Mouse (Mus musculus) stomach, embryonic 16.5 days (tissue): ENCODE data around the gene Rdh11. TPM values are rescaled to one million over a fixed set of nuclear protein-coding genes. Genes with fewer than 3 reads are reported as not detected.

ENCODE experiments used
- ATAC-seq: fragments of 200-750 bp; cut with Nextera tagmentation; 2 replicates; pipeline ENCODE4 v1.8.0; 2017; ENCODE audit warnings: moderate number of reproducible peaks, moderate TSS enrichment; ENCODE audit not compliant: insufficient read depth, low FRiP score
- H3K27ac ChIP-seq: fragments of 300-500 bp; sonication (generic); 2 replicates; pipeline ENCODE4 v1.5.1; 2014; ENCODE audit warnings: low read length
- H3K27me3 ChIP-seq: fragments of 300-500 bp; sonication (generic); 2 replicates; pipeline ENCODE4 v1.6.1; 2014; ENCODE audit warnings: low read length, control low read depth, mixed read lengths; ENCODE audit not compliant: control insufficient read depth, insufficient read depth
- H3K36me3 ChIP-seq: fragments of 300-500 bp; sonication (generic); 2 replicates; pipeline ENCODE4 v1.6.1; 2014; ENCODE audit warnings: low read length; ENCODE audit not compliant: control insufficient read depth, insufficient read depth
- H3K4me1 ChIP-seq: fragments of 300-500 bp; sonication (generic); 2 replicates; pipeline ENCODE4 v1.6.1; 2014; ENCODE audit warnings: low read length, control low read depth, mixed read lengths; ENCODE audit not compliant: control insufficient read depth, insufficient read depth
- H3K4me2 ChIP-seq: fragments of 300-500 bp; sonication (generic); 2 replicates; pipeline ENCODE4 v1.6.1; 2014; ENCODE audit warnings: low read depth, low read length, mixed read lengths
- H3K4me3 ChIP-seq: fragments of 300-500 bp; sonication (generic); replicated peaks from 2 replicates; pipeline ENCODE4 v1.5.1; 2014; ENCODE audit warnings: mild to moderate bottlenecking, low read length
- H3K9ac ChIP-seq: fragments of 300-500 bp; sonication (generic); 2 replicates; pipeline ENCODE4 v1.6.1; 2014; ENCODE audit warnings: low read length
- H3K9me3 ChIP-seq: fragments of 300-500 bp; sonication (generic); replicated peaks from 2 replicates; pipeline ENCODE4 v1.6.1; 2016; ENCODE audit warnings: low read length, control low read depth; ENCODE audit not compliant: control insufficient read depth
- WGBS: fragments of 180-500 bp; shearing (Covaris S2); extraction: QIAGEN DNeasy Blood & Tissue Kit; methylation state at CpG from one replicate; pipeline ENCODE4 v1.1.7; 2014; 5-methylcytosine and 5-hydroxymethylcytosine counted together
- polyA plus RNA-seq: library from polyadenylated mRNA; unstranded; fragments of >200 nt; fragmentation: Nextera tagmentation; extraction: Ambion mirVana; gene quantifications from 2 replicates; pipeline ENCODE4 v1.2.1, GENCODE M21; 2015

Rdh11 gene
- polyA plus RNA-seq, 1 experiment from 2014 or later: 30.1 TPM

DNA sequence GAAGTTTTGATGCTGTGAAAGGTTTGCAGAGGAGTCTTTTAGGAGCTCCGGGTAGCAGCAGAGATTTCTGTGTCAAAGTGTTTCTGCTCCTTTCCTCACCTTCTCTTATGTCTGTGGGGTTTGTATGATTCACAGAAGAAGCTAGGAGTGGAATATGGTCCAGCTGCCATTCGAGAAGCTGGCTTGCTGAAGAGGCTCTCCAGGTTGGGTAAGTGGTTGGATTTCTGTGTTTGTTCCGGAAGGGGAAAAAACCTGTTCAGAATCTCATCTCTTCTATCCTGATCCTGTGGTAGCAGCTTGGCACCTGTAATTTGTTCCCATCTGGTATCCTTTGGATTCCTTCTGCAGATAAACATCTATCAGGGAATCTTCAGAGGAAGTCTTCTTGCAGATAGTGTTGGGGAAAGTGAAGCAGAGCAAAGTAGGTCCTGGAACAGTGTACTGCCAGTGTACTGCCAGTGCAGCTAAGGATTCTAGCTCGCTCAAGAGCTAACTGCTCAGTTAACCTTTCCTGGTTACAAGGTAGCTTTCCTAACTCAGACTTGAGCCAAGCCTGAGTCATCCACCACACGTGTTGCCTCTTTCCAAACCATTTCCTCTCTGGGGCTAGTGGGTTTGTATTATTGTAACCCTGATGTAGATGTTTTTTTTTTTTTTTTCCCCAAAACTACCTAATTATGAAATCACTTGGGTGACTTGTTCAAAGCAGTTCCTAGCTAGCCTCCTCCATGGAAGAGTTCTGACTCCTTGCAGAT is 60.2 kb downstream of the Rdh11 start:
- H3K9ac ChIP-seq: no peak overlapping the region
- H3K4me1 ChIP-seq: peaks cover 6% of the 10 kb centered on the region
- H3K4me3 ChIP-seq: peak overlapping the region; percentile 50

DNA sequence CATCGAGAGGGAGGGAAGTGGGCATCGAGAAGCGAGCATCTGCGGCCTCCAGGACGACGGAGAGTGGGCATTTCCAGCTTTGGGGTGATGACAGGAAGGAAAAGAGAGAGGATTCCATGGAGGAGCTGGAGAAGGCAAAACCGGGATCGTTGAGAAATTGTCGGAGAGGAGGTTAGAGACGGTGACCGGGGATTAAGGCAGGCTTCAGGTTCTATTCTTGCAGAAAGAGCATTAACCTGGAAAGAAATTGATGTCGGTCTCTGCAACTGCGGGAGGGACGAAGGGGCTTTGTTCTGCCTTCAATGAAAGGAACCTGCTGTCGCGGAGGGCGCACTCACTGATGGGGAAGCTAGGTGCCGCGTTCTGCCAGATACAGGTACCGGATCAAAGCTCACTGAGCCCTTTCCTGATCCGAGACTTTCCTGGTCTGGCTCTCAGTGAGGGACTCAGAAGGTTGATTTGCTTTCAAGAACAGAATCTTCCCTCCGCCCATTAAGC is 60.9 kb downstream of the Rdh11 start:
- Histone ChIP-seq H3K27me3 (peaks cover 25% of the 10 kb centered on the region), H3K27ac (no peak overlapping the region), H3K4me3 (peak overlapping the region; percentile 50), H3K9ac (peak overlapping the region; percentile 49), H3K4me1 (peaks cover 6% of the 10 kb centered on the region), H3K9me3 (no peaks in the 10 kb centered on the region), H3K36me3 (no peaks in the 10 kb centered on the region), H3K4me2 (peak overlapping the region; percentile 93)
- ATAC-seq: no peak
- 1% methylated on average over 22 of the region's 22 CpGs for WGBS

More for the DNA sequence above, 60.2 kb downstream of the Rdh11 start:
- WGBS: 36% methylated on average over 5 of the region's 5 CpGs
- no peak overlapping the region for H3K27ac ChIP-seq
- H3K27me3 ChIP-seq: peaks cover 25% of the 10 kb centered on the region
- peak overlapping the region; percentile 93 for H3K4me2 ChIP-seq
- no peaks in the 10 kb centered on the region for H3K9me3 ChIP-seq
- no peaks in the 10 kb centered on the region for H3K36me3 ChIP-seq
- ATAC-seq: no peak

DNA sequence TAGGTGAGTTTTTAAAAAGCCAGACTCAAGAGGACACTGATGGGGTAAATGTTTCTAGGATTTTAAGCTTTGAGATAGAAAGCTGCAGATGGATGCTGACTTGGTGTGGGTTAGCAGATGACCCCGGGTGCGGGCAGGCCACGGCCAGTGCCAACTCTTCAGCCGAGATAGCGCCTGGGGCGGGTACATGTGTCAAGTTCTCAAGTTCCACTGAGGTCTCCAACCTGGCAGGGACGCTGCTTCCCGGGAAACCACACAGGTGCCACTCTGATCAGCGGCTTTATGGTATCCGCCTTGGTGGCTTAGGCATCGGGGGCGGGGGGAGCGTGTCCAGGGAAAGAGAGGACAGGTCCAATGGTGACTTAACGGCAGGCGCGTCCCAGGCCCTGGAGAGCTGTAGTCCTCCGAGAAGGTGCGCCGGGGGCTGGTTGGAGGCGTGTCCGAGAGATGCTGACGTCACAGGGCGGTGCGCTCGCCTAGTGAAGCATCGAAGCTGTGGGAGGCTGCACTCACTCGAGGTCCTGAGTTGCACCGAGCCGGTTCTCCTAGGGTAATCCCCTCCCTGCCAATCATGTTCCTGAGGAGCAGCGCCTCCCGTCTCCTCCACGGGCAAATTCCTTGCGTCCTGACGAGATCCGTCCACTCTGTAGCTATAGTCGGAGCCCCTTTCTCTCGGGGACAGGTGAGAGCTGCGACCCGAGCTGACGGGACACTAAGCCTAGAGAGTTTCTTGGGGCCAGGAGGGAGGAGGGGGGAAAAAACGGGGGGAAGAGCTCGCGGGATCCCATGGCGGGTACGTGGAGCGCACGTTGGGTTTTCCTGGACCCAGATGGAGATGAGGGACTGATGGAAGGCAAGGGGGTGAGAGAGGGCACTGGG is 61.6 kb downstream of the Rdh11 start, which contains the start of gene Arg2:
Gene Arg2 (plus strand): TSS at position 479 of the 879 bp plus-strand sequence.
- H3K4me1 ChIP-seq: peaks cover 6% of the 10 kb centered on the region
- ATAC-seq: peak; percentile 93
- H3K27ac ChIP-seq: no peak within 1 kb of the TSS
- no peaks in the 10 kb centered on the region for H3K9me3 ChIP-seq
- peaks cover 25% of the 10 kb centered on the region for H3K27me3 ChIP-seq
- H3K9ac ChIP-seq: peak within 1 kb of the TSS; percentile 49
- H3K4me2 ChIP-seq: peak within 1 kb of the TSS; percentile 93
- peak within 1 kb of the TSS; percentile 50 for H3K4me3 ChIP-seq
- no peaks in the 10 kb centered on the region for H3K36me3 ChIP-seq
- under 1% methylated on average over 47 of the region's 47 CpGs for WGBS

Other genes starting within 250 kb of the Rdh11 start
- gene Tmem229b, start 184.7 kb downstream of the Rdh11 start, polyA plus RNA-seq: 7.1 and 7.6 TPM in 2 replicates
- gene Plekhh1, start 163.1 kb downstream of the Rdh11 start, polyA plus RNA-seq: 5.8 and 5.9 TPM in 2 replicates
- 35.0 and 36.7 TPM in 2 replicates for gene Pigh, start 102.6 kb downstream of the Rdh11 start, polyA plus RNA-seq
- gene Arg2, start 61.5 kb downstream of the Rdh11 start, polyA plus RNA-seq: 1.7 and 2.0 TPM in 2 replicates
- gene Vti1b, start 19.6 kb downstream of the Rdh11 start, polyA plus RNA-seq: 105 and 111 TPM in 2 replicates
- 40.0 and 58.4 TPM in 2 replicates for gene Rdh12, start 16.6 kb upstream of the Rdh11 start, polyA plus RNA-seq
- gene Zfyve26, start 104.0 kb upstream of the Rdh11 start, polyA plus RNA-seq: 13.0 and 13.9 TPM in 2 replicates
- gene Rad51b, start 105.0 kb upstream of the Rdh11 start, polyA plus RNA-seq: 7.8 and 8.1 TPM in 2 replicates